Comparison of ENCODE assay signal across 20 mouse cellular contexts in genomic region chr4:75394992-75395391, GRCm38 (mm10).
A peak's percentile ranks its signal among the peaks of the same experiment; 100 is the strongest.
DNase-seq lines count a peak whose midpoint lies in the region; ATAC-seq lines count a peak whose summit lies in the region.
"Had no signal": no experiment of that assay in that cellular context is flagged by ENCODE, and none has a peak within 500 bp of the region (broad histone marks: within the 10 kb centered on the region; RNA-seq: fewer than 3 reads in every experiment).

No protein-coding gene starts in this region.

- DNase-seq in forebrain, embryonic 14.5 days (ENCODE audit: low spot score): peak; percentile 3
- no peak for DNase-seq in forebrain, embryonic 11.5 days (ENCODE audit: low spot score)
- peak; percentile 55 for DNase-seq in cerebellum, adult 11-12 months
- peak; percentile 77 for DNase-seq in cerebellum, adult 9-10 months
- peak; percentile 18 to 43 for DNase-seq in cerebellum, postnatal 36 days
- DNase-seq in heart, adult 18-20 months: no peak
- no peak for DNase-seq in spleen, adult 12 weeks (ENCODE audit: low spot score)
- no peak for DNase-seq in adrenal gland, adult 18-20 months (ENCODE audit: low spot score in 2 of 2)
- DNase-seq: adrenal gland, postnatal 14 days; embryo, embryonic 11 days; gastrocnemius, postnatal 10 days; heart, postnatal 36 days; kidney, adult 8-10 months had no signal

- H3K27me3 ChIP-seq in forebrain, embryonic 14.5 days (replicated peaks; ENCODE audit: control insufficient read depth, insufficient read depth, low read length): no peaks in the 10 kb centered on the region
- H3K27me3 ChIP-seq in forebrain, embryonic 11.5 days (ENCODE audit: control insufficient read depth, insufficient read depth, low read length): no peaks in the 10 kb centered on the region
- H3K27me3 ChIP-seq: embryonic facial prominence, embryonic 15.5 days; heart, embryonic 13.5 days; hindbrain, embryonic 15.5 days had no signal

- no peak overlapping the region for H3K4me3 ChIP-seq in forebrain, embryonic 14.5 days (ENCODE audit: low read depth, low read length)
- no peak overlapping the region for H3K4me3 ChIP-seq in forebrain, embryonic 11.5 days (ENCODE audit: low read depth, low read length)
- H3K4me3 ChIP-seq: embryonic facial prominence, embryonic 15.5 days; erythroblast, embryonic 14.5 days; forebrain, embryonic 10.5 days; heart, embryonic 13.5 days; hindbrain, embryonic 15.5 days had no signal

- no peak overlapping the region for H3K9ac ChIP-seq in forebrain, embryonic 14.5 days (ENCODE audit: low read length)
- H3K9ac ChIP-seq in forebrain, embryonic 11.5 days (ENCODE audit: low read length): no peak overlapping the region
- H3K9ac ChIP-seq: embryonic facial prominence, embryonic 15.5 days; heart, embryonic 13.5 days; hindbrain, embryonic 15.5 days had no signal

- H3K4me1 ChIP-seq in forebrain, embryonic 14.5 days (ENCODE audit: control insufficient read depth, insufficient read depth, low read length): no peaks in the 10 kb centered on the region
- no peaks in the 10 kb centered on the region for H3K4me1 ChIP-seq in forebrain, embryonic 11.5 days (replicated peaks; ENCODE audit: control insufficient read depth, insufficient read depth, low read length)
- H3K4me1 ChIP-seq: embryonic facial prominence, embryonic 15.5 days; forebrain, embryonic 10.5 days; heart, embryonic 13.5 days; hindbrain, embryonic 15.5 days had no signal

- no peaks in the 10 kb centered on the region for H3K9me3 ChIP-seq in forebrain, embryonic 14.5 days (replicated peaks; ENCODE audit: control insufficient read depth, low read length)
- no peaks in the 10 kb centered on the region for H3K9me3 ChIP-seq in forebrain, embryonic 11.5 days (ENCODE audit: control insufficient read depth, low read length)
- H3K9me3 ChIP-seq: embryonic facial prominence, embryonic 15.5 days; forebrain, embryonic 10.5 days; heart, embryonic 13.5 days; hindbrain, embryonic 15.5 days had no signal

- H3K4me2 ChIP-seq in forebrain, embryonic 14.5 days (ENCODE audit: low read length): no peak overlapping the region
- H3K4me2 ChIP-seq in forebrain, embryonic 11.5 days (ENCODE audit: low read depth, low read length, severe bottlenecking): no peak overlapping the region
- H3K4me2 ChIP-seq: embryonic facial prominence, embryonic 15.5 days; heart, embryonic 13.5 days; hindbrain, embryonic 15.5 days had no signal

- no peak overlapping the region for H3K27ac ChIP-seq in forebrain, embryonic 14.5 days (ENCODE audit: low read depth, low read length)
- H3K27ac ChIP-seq in forebrain, embryonic 11.5 days (ENCODE audit: low read depth, low read length): no peak overlapping the region
- H3K27ac ChIP-seq: embryonic facial prominence, embryonic 15.5 days; forebrain, embryonic 10.5 days; heart, embryonic 13.5 days; hindbrain, embryonic 15.5 days had no signal

- no peak for ATAC-seq in forebrain, embryonic 14.5 days
- ATAC-seq in forebrain, embryonic 11.5 days (replicated peaks; ENCODE audit: low FRiP score): no peak
- ATAC-seq: forebrain, embryonic 16.5 days; intestine, embryonic 16.5 days had no signal

- H3K36me3 ChIP-seq in forebrain, embryonic 14.5 days (ENCODE audit: control insufficient read depth, insufficient read depth, low read length): no peaks in the 10 kb centered on the region
- H3K36me3 ChIP-seq in forebrain, embryonic 11.5 days (ENCODE audit: control insufficient read depth, insufficient read depth, low read length): no peaks in the 10 kb centered on the region
- H3K36me3 ChIP-seq: embryonic facial prominence, embryonic 15.5 days; forebrain, embryonic 10.5 days; heart, embryonic 13.5 days; hindbrain, embryonic 15.5 days had no signal

Comparison
In these comparisons a context has a peak if more than half of its experiments do, and no peak if none do; other contexts are left out.
1. DNase-seq: peak in forebrain, embryonic 14.5 days (single experiment), cerebellum, adult 11-12 months (single experiment), cerebellum, adult 9-10 months (single experiment) and cerebellum, postnatal 36 days (2 of 2); none in forebrain, embryonic 11.5 days (single experiment), heart, adult 18-20 months (0 of 2), spleen, adult 12 weeks (single experiment) and adrenal gland, adult 18-20 months (0 of 2).